Mouse (Mus musculus): Measurements from ENCODE around the gene Aven. TPM values are rescaled to one million over a fixed set of nuclear protein-coding genes. Genes with fewer than 3 reads are reported as not detected.

The Aven gene
- total RNA-seq, 2 experiments from 2014 or later: 9.4 to 10.8 TPM

- no peak for DNase-seq (ENCODE audit: low spot score in 2 of 2)
- intact Hi-C loops (cut with DNase I): no loop called here
These were observed 34.2 kb downstream of the Aven start for GRCm38 (mm10) chr2:112526933-112527332.

DNA sequence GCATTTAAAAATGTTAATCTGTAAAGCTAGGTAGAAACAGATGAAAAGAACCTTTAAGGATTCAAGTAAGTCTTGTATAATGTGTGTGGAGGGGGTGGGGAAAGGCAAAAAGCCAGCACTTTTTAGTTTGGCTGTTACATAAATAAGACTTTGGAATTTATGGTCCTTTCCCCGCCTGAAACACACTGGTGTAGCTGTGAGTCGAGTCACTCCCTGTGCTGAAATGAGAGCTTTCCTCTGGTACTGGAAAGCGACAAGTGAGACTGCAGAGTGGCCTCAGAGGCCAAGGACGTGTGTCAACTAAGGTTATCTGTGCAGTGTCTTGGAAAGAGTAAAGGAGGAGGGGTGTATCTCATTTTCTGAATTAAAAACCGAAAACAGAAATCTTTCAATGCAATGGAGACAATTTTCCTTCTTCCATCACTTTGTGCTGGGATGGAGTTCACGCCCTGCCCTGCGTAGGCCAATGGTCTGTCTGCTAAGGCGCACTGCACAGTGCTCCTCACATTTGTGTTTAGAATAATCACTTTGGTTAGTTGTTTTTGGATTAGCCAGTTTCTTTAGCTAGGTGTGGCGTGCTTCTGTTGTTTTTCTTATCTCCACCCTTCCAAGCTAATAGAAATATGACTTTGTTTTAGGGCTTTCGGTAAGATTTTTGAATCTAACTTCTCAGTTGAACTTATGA is 40.2 kb downstream of the Aven start:
- no peak for DNase-seq (ENCODE audit: low spot score in 2 of 2)
- intact Hi-C loops (cut with DNase I): loop anchor here (10.0 kb wide), 1 partner anchor 232 kb away; no protein-coding TSS in a partner anchor

GRCm38 (mm10) chr2:112534677-112535222 is 42.0 kb downstream of the Aven start:
- intact Hi-C loops (cut with DNase I): loop anchor here (10.0 kb wide), 1 partner anchor 230 kb away; no protein-coding TSS in a partner anchor
- no peak for DNase-seq (ENCODE audit: low spot score in 2 of 2)

DNA sequence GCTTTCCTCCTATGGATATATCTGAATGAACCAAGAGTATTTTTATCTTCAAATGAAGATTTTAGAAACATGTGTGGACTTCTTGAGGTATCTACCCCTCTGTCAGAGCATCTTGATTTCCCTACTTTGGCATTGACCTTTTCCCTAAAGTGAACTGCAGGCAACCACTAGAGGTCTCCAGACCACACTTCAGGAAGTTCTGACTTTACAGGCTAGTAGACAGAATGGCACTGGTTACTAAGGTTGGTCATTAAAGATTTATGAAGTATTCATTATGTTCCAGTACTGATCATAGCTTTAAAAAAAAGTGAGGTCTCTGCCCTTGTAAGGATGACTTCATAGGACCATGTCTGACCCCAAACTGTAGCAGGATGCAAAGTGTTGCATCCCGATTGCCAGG is 46.0 kb downstream of the Aven start:
- intact Hi-C loops (cut with DNase I): loop anchor here (10.0 kb wide), 1 partner anchor 226 kb away; no protein-coding TSS in a partner anchor
- no peak for DNase-seq (ENCODE audit: low spot score in 2 of 2)

DNA sequence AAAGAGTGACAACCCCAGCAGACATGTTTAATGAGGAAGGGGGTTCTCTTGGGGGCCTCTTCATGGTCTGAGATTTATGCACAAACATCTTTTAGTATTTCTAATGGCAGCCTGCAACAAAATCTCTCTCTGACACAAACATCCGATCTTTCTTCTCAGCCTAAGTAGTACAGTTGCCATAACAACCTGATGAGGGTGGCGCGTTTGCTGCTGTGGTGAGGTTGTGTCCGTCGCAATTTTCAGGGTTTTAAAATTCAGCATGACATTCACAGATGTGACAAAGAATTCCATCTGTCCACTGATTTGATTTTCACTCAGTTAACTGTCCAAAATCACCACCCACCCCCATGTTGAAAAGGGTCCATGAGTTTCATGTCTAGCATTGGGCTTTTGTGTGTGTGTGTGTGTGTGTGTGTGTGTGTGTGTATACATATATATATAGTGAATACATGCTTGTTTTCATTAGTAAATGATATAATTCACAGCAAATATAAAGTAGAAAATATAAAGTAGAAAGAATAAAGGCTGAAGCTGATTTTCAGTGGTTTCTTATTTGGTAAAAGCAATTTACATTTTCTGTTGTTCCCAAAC is 49.0 kb downstream of the Aven start:
- peak; percentile 31 to 61 for DNase-seq (ENCODE audit: low spot score in 2 of 2)
- intact Hi-C loops (cut with DNase I): no loop called here

DNA sequence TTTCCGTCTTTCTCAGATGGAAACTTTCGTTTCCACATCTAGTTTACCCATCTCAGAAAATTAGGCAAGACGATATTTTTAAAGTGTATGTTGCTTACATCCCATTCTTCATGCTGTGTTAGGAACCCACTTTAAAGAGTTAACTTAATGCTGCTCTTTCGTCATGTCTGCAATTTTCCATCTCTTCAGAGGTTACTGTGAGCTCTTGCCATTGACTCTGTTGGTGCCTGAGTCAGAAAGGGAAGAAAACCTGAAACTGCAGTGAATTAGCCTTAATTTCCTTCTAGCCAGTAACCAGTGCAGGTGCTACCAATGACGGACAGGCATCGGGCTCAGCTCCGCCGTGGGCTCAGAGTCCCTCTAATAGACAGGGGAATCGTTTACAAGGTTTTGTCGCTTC is 63.8 kb downstream of the Aven start:
- DNase-seq (ENCODE audit: low spot score in 2 of 2): no peak
- intact Hi-C loops (cut with DNase I): no loop called here

DNA sequence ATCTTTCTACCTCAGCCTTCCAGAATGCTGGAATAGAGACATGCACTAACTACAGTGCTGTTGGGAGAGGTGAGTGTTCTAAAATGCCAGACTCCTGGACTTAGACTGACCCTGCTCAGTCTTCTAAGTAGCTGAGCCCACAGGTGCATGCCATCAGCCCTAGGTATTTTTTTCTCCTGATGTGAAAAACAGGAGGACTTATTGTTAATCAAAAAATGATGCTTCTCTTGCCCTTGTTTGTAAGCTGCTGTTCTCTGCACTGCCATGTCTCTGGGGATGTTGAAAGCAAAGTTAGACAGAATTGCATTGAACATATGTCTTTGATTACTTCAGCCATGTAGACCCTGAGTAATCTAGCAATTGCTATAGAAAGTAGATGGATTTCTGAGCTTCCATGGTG is 64.7 kb downstream of the Aven start:
- intact Hi-C loops (cut with DNase I): no loop called here
- no peak for DNase-seq (ENCODE audit: low spot score in 2 of 2)

DNA sequence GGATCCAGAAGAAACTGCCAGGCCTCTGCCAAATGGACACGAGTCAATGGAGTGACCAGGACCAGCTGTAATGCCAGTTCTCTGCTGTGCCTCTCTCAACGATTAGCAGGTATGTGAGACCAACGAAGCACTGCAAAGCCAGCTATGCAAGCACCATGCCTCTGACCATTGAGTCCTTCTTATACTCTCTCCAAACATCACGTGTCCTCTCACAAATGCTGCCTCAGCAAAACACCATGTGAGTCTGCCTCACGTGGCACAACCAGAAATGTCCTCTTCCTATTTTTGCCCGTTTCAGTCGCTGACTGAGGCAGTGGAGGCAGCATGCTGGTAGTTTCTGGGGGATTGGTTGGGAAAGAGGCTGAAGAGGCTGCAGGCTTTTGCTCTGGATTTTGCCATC is 68.8 kb downstream of the Aven start:
- intact Hi-C loops (cut with DNase I): no loop called here

GRCm38 (mm10) chr2:112565060-112565459 is 72.3 kb downstream of the Aven start:
- intact Hi-C loops (cut with DNase I): no loop called here
- no peak for DNase-seq (ENCODE audit: low spot score in 2 of 2)

More for the DNA sequence above, 68.8 kb downstream of the Aven start:
- DNase-seq (ENCODE audit: low spot score in 2 of 2): no peak

- intact Hi-C loops (cut with DNase I): no loop called here
- no peak for DNase-seq (ENCODE audit: low spot score in 2 of 2)
These were observed 73.7 kb downstream of the Aven start for GRCm38 (mm10) chr2:112566290-112567085.

GRCm38 (mm10) chr2:112567786-112568185 is 75.0 kb downstream of the Aven start:
- intact Hi-C loops (cut with DNase I): no loop called here
- no peak for DNase-seq (ENCODE audit: low spot score in 2 of 2)

DNA sequence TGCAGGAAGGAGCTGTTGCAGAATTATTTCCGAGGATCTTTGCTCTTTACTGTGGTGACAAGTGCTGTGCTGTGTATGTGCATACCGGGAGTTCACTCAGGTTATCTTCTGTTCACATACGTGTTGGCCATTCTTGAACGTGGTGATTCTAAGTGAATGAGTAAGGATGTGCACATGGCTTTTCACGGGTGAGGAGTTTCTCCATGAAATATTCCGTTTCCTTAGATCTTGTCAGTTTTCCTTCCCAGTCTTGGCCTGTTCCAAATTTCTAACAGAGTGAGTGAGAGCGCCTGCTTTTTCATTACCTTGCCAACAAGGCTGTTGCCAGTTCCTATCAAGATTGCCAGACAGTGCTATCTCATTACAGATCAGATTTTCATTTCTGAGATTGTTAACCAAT is 98.2 kb downstream of the Aven start:
- peak in 1 of 2 experiments; percentile 39 for DNase-seq (ENCODE audit: low spot score in 2 of 2)
- intact Hi-C loops (cut with DNase I): no loop called here

- intact Hi-C loops (cut with DNase I): no loop called here
- peak; percentile 22 to 31 for DNase-seq (ENCODE audit: low spot score in 2 of 2)
These were observed 98.7 kb downstream of the Aven start for GRCm38 (mm10) chr2:112591451-112591871.

DNA sequence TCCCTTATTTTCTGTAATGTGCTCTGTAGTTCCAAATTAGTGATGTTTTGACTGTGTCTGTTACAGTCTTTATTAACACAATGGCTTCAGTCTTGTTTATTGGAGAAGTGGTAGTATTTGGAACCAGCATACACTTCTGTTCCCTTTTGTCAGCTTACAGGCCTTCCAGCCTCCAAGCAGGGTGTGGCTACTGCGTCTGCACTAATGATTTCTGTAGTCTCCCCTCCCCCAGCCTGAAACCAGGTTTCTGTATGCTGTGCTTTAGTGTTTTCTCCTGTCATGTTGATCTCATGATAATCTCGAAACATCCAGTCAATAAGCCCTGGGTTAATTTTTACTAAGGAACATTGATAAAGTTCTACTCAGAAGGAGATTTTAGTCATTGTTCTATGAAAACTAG is 100.6 kb downstream of the Aven start:
- intact Hi-C loops (cut with DNase I): no loop called here
- no peak for DNase-seq (ENCODE audit: low spot score in 2 of 2)

- no peak for DNase-seq (ENCODE audit: low spot score in 2 of 2)
- intact Hi-C loops (cut with DNase I): no loop called here
These were observed 101.0 kb downstream of the Aven start for GRCm38 (mm10) chr2:112593781-112594180.

- no peak for DNase-seq (ENCODE audit: low spot score in 2 of 2)
- intact Hi-C loops (cut with DNase I): no loop called here
These were observed 103.0 kb downstream of the Aven start for GRCm38 (mm10) chr2:112595807-112596206.

DNA sequence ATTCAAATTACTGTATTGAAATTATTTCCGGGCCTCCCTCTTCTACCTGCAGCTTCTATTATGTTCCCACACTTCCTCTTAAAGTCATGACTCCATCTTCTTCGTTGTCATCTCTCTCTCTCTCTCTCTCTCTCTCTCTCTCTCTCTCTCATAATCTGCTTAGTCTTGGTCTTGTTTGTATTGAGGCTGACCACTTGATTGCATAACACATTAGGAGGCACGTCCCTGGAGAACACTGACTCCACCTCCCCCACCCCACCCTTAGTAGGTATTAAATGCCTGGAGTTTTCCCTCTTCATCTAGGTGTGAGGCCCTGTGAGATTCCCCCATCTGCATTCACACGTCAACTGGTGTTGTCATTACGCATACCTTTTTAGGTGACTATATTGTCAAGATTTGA is 103.7 kb downstream of the Aven start:
- intact Hi-C loops (cut with DNase I): no loop called here
- no peak for DNase-seq (ENCODE audit: low spot score in 2 of 2)

DNA sequence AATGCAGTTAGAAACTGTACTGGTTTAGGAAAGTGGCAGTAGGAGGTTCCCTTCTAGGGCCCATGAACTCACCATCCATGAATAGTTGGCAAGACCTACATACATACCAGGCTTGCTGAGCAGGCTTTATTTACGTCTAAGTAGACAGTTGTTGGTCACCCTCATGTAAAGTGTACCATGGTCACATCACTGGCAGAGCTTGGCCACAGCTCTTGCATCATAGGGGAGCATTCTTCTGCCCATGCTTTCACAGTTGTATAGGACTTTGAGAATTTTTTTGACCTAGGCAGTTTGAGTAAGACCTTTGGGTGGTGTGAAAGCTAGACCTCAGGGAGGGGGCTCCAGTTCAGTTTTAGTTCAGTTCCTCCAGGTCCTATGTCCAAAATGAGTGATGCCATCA is 104.3 kb downstream of the Aven start:
- intact Hi-C loops (cut with DNase I): no loop called here

GRCm38 (mm10) chr2:112600222-112600621 is 107.5 kb downstream of the Aven start:
- intact Hi-C loops (cut with DNase I): no loop called here
- no peak for DNase-seq (ENCODE audit: low spot score in 2 of 2)

More for the DNA sequence above, 104.3 kb downstream of the Aven start:
- no peak for DNase-seq (ENCODE audit: low spot score in 2 of 2)

DNA sequence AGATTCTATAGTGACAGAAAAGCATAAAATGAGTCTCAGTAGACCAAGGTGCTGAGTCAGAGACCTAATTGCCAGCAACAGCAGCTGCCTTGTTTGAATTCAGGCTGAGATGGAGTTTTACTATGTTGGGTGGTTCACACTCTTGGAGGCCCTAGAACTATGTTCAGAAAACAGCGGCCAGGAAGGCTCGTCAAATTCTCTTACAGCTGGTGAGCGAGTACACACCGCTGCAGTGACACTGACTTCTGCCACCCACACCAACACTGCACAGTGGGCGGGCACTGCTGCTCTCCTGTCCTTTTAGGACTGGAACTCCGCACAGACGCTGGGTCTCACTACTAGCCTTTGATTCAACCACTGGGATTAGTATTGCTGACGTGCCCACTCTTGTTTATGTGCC is 109.7 kb downstream of the Aven start:
- DNase-seq (ENCODE audit: low spot score in 2 of 2): peak in 1 of 2 experiments; percentile 23
- intact Hi-C loops (cut with DNase I): no loop called here

All from left cerebral cortex, postnatal 14 days (tissue).